13 mouse cellular contexts compared by ENCODE assay signal in genomic region chr16:24255037-24255436, GRCm38 (mm10).
DNase-seq lines count a peak whose midpoint lies in the region; ATAC-seq and TF ChIP-seq lines count a peak whose summit lies in the region.
"Had no signal": no experiment of that assay in that cellular context is flagged by ENCODE, and none has a peak within 500 bp of the region (broad histone marks: within the 10 kb centered on the region; RNA-seq: fewer than 3 reads in every experiment).

No protein-coding gene starts in this region.

- H3K9me3 ChIP-seq in stomach, postnatal 0 days (ENCODE audit: control insufficient read depth, low read length) = no peaks in the 10 kb centered on the region
- H3K9me3 ChIP-seq: megakaryocyte, embryonic 14.5 days had no signal

- no peak overlapping the region for H3K4me3 ChIP-seq in stomach, postnatal 0 days (ENCODE audit: low read depth, low read length)
- H3K4me3 ChIP-seq: megakaryocyte, embryonic 14.5 days had no signal

- no peak overlapping the region for H3K4me2 ChIP-seq in stomach, postnatal 0 days (replicated peaks; ENCODE audit: low read depth)

- TF ChIP-seq CTCF in stomach, postnatal 0 days (IDR thresholded peaks at IDR 0.05; ENCODE audit: low read depth) = no peak

- TF ChIP-seq EP300 in stomach, postnatal 0 days (optimal IDR thresholded peaks at IDR 0.05) = no peak

- WGBS in stomach, postnatal 0 days = 68% methylated on average over 10 of the region's 10 CpGs

- H3K36me3 ChIP-seq in stomach, postnatal 0 days (ENCODE audit: control insufficient read depth, insufficient read depth, low read length) = no peaks in the 10 kb centered on the region

- no peaks in the 10 kb centered on the region for H3K27me3 ChIP-seq in stomach, postnatal 0 days (ENCODE audit: control insufficient read depth, insufficient read depth, low read length)
- H3K27me3 ChIP-seq: megakaryocyte, embryonic 14.5 days had no signal

- H3K9ac ChIP-seq in stomach, postnatal 0 days (ENCODE audit: low read length) = no peak overlapping the region

- intact Hi-C loops in gastrocnemius, postnatal 36 days (cut with DNase I) = loop anchor here (5.0 kb wide), 1 partner anchor 72 kb away; no protein-coding TSS in a partner anchor

- H3K27ac ChIP-seq in stomach, postnatal 0 days (replicated peaks) = no peak overlapping the region

- no peaks in the 10 kb centered on the region for H3K4me1 ChIP-seq in stomach, postnatal 0 days (replicated peaks; ENCODE audit: control insufficient read depth, insufficient read depth)
- H3K4me1 ChIP-seq: megakaryocyte, embryonic 14.5 days had no signal

- DNase-seq in thymus, postnatal 14 days = peak; percentile 23
- no peak for DNase-seq in thymus, postnatal 36 days
- DNase-seq in kidney, adult 8-10 months = peak; percentile 52 to 64
- DNase-seq in kidney, postnatal 4 days = peak; percentile 63 to 78
- peak; percentile 18 for DNase-seq in stomach, postnatal 0 days (ENCODE audit: low spot score)
- no peak for DNase-seq in MN1 (ENCODE audit: low spot score)
- no peak for DNase-seq in heart, adult 11 months
- no peak for DNase-seq in gastrocnemius, postnatal 36 days
- DNase-seq: cerebellum, adult 18-20 months; heart, postnatal 14 days had no signal

- 0 out of 2 replicates have a peak, but pooled peaks have one; percentile 18 for ATAC-seq in stomach, postnatal 0 days (ENCODE audit: low FRiP score, low TSS enrichment)
- ATAC-seq: CD4-positive, CD25-positive, alpha-beta regulatory T cell, adult 4 months; hindbrain, embryonic 16.5 days had no signal

Comparison
In these comparisons a context has a peak if more than half of its experiments do, and no peak if none do; other contexts are left out.
1. DNase-seq: peak in thymus, postnatal 14 days (single experiment), kidney, adult 8-10 months (2 of 2), kidney, postnatal 4 days (2 of 2) and stomach, postnatal 0 days (single experiment); none in thymus, postnatal 36 days (0 of 2), MN1 (single experiment), heart, adult 11 months (single experiment) and gastrocnemius, postnatal 36 days (0 of 2).